Mouse (Mus musculus): ENCODE data around the gene Zfp943. TPM values are rescaled to one million over a fixed set of nuclear protein-coding genes. Genes with fewer than 3 reads are reported as not detected.

Gene Zfp943
- 45.1 TPM for polyA plus RNA-seq (2014; fragmentation: Illumina TruSeq; extraction: RNeasy Lipid Tissue Mini Kit (QIAGEN cat#74804); ENCODE audit: low read depth, low replicate concordance)

GRCm38 (mm10) chr17:21962107-21962907 lies at the start of gene Zfp943, which contains the start of gene Zfp942:
TSS of gene Zfp943 (plus strand) at chr17:21962552.
TSS of gene Zfp942 (minus strand) at chr17:21962464.

Other genes starting within 250 kb of the Zfp943 start
- 11.3 TPM for gene Zfp229, start 231.8 kb upstream of the Zfp943 start, polyA plus RNA-seq (2014; fragmentation: Illumina TruSeq; extraction: RNeasy Lipid Tissue Mini Kit (QIAGEN cat#74804); ENCODE audit: low read depth, low replicate concordance)
- gene Zfp820, start 116.8 kb upstream of the Zfp943 start, polyA plus RNA-seq (2014; fragmentation: Illumina TruSeq; extraction: RNeasy Lipid Tissue Mini Kit (QIAGEN cat#74804); ENCODE audit: low read depth, low replicate concordance), result 10.8 TPM
- gene Zfp995, start 52.6 kb upstream of the Zfp943 start, polyA plus RNA-seq (2014; fragmentation: Illumina TruSeq; extraction: RNeasy Lipid Tissue Mini Kit (QIAGEN cat#74804); ENCODE audit: low read depth, low replicate concordance), result 14.3 TPM
- 36.1 TPM for gene Zfp942, start 88 bp upstream of the Zfp943 start, polyA plus RNA-seq (2014; fragmentation: Illumina TruSeq; extraction: RNeasy Lipid Tissue Mini Kit (QIAGEN cat#74804); ENCODE audit: low read depth, low replicate concordance)
- gene Zfp947, start 203.6 kb downstream of the Zfp943 start, polyA plus RNA-seq (2014; fragmentation: Illumina TruSeq; extraction: RNeasy Lipid Tissue Mini Kit (QIAGEN cat#74804); ENCODE audit: low read depth, low replicate concordance), result 3.6 TPM